Mouse (Mus musculus) liver, embryonic 14.5 days (tissue): ENCODE measurements around the gene 1700009N14Rik.

Source experiments
- CTCF ChIP-seq: IDR thresholded peaks from 2 replicates; pipeline ENCODE4 v1.5.1; 2016; ENCODE audit warnings: antibody characterized with exemption, low read depth, control low read depth
- EP300 ChIP-seq: IDR thresholded peaks from 2 replicates; pipeline ENCODE4 v1.6.1; 2016; ENCODE audit warnings: antibody characterized with exemption, low read depth

DNA sequence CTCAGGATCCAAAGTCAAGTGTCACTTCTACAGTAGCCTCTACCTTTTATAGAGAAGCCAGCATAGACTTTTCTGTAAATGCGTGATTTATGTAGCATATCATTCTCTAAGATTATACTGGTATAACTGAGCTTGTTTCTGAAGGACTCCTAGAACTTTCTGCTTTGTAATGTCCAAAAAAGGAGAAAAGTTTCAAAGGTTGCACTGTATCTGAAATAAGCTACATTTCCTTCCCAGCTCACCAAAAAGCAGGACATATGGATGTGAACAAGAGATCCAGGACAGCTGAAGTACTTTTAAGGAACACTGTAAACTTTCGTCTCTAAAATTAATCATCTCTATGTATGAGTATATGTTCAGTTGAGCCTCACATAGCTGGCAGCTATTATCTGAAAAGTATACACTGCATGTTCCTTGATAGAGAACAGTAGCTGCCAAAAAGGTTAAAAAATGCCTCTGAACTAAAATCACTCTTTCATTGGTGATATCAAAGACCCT lies 12.2 kb upstream of the 1700009N14Rik start:
- TF ChIP-seq CTCF = no peak
- no peak for TF ChIP-seq EP300
